Mouse (Mus musculus) stomach, embryonic 15.5 days (tissue): ENCODE results near the gene Mrpl33. TPM values are rescaled to one million over a fixed set of nuclear protein-coding genes. Genes with fewer than 3 reads are reported as not detected.
A peak's percentile ranks its signal among the peaks of the same experiment; 100 is the strongest.

Experiments
- ATAC-seq: fragments of 200-750 bp; cut with Nextera tagmentation; 2 replicates; pipeline ENCODE4 v1.8.0; 2017; ENCODE audit warnings: low read depth, moderate number of reproducible peaks, moderate TSS enrichment; ENCODE audit not compliant: insufficient read depth, low FRiP score
- H3K27ac ChIP-seq: fragments of 300-500 bp; sonication (generic); 2 replicates; pipeline ENCODE4 v1.5.1; 2015; ENCODE audit warnings: mild to moderate bottlenecking, inconsistent platforms
- H3K27me3 ChIP-seq: fragments of 300-500 bp; sonication (generic); replicated peaks from 2 replicates; pipeline ENCODE4 v1.6.1; 2015; ENCODE audit warnings: inconsistent platforms
- H3K36me3 ChIP-seq: fragments of 300-500 bp; sonication (generic); 2 replicates; pipeline ENCODE4 v1.6.1; 2015; ENCODE audit warnings: inconsistent platforms
- H3K4me1 ChIP-seq: fragments of 300-500 bp; sonication (generic); 2 replicates; pipeline ENCODE4 v1.6.1; 2015; ENCODE audit warnings: inconsistent platforms
- H3K4me2 ChIP-seq: fragments of 300-500 bp; sonication (generic); 2 replicates; pipeline ENCODE4 v1.6.1; 2015; ENCODE audit warnings: mild to moderate bottlenecking, inconsistent platforms
- H3K4me3 ChIP-seq: fragments of 300-500 bp; sonication (generic); replicated peaks from 2 replicates; pipeline ENCODE4 v1.5.1; 2015; ENCODE audit warnings: inconsistent platforms
- H3K9ac ChIP-seq: fragments of 300-500 bp; sonication (generic); 2 replicates; pipeline ENCODE4 v1.6.1; 2015; ENCODE audit warnings: inconsistent platforms
- H3K9me3 ChIP-seq: fragments of 300-500 bp; sonication (generic); 2 replicates; pipeline ENCODE4 v1.6.1; 2016; ENCODE audit warnings: inconsistent platforms
- WGBS: fragments of 180-500 bp; shearing (Covaris S2); methylation state at CpG from one replicate; pipeline ENCODE4 v1.1.7; 2015; 5-methylcytosine and 5-hydroxymethylcytosine counted together
- polyA plus RNA-seq: library from polyadenylated mRNA; unstranded; fragments of >200 nt; fragmentation: Nextera tagmentation; extraction: Ambion mirVana; gene quantifications from 2 replicates; pipeline ENCODE4 v1.2.1, GENCODE M21; 2015

The Mrpl33 gene
- polyA plus RNA-seq, 1 experiment from 2014 or later, result 347 TPM

DNA sequence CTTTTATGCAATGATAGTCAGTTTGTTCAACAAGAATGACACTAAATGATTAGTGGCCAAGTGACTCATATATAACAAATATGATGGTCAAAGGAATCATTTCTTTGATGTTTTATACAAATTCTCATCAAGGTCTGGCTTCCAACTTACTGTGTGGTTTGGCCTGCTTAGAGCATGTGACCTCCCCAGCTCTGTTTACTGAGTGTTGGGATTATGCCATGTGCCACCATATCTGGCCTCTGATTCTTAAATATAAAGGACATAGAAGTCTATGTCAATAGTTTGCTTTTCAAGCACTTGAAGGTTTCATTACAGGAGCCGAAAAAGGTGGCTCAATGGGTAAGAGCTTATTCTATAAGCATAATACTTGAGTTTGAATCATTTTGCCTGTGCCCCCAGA is 85.6 kb downstream of the Mrpl33 start:
- Histone ChIP-seq H3K4me1 (no peaks in the 10 kb centered on the region), H3K36me3 (no peaks in the 10 kb centered on the region), H3K4me2 (no peak overlapping the region), H3K9me3 (no peaks in the 10 kb centered on the region), H3K4me3 (no peak overlapping the region), H3K27me3 (no peaks in the 10 kb centered on the region), H3K27ac (no peak overlapping the region), H3K9ac (no peak overlapping the region)
- WGBS, result 75% methylated on average over 1 of the region's 1 CpGs
- ATAC-seq, result no peak

DNA sequence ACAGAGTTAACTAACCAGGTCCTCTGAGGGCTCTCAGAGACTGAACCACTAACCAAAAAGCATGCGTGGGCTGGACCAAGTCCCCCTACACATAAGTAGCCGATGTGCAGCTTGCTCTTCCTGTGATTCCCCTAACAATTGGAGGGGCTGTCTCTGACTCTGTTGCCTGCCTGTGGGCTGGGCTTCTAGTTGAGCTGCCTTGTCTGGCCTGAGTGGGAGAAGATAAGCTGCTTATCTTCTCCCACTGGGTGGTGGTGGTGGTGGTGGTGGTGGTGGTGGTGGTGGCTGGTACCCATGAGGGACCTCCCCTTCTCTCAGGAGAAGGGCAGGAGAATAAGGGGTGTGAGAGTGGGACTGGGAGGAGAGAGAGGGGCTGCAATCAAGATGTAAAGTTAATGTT is 89.3 kb downstream of the Mrpl33 start:
- Histone ChIP-seq H3K4me2 (no peak overlapping the region), H3K9me3 (no peaks in the 10 kb centered on the region), H3K4me3 (no peak overlapping the region)

DNA sequence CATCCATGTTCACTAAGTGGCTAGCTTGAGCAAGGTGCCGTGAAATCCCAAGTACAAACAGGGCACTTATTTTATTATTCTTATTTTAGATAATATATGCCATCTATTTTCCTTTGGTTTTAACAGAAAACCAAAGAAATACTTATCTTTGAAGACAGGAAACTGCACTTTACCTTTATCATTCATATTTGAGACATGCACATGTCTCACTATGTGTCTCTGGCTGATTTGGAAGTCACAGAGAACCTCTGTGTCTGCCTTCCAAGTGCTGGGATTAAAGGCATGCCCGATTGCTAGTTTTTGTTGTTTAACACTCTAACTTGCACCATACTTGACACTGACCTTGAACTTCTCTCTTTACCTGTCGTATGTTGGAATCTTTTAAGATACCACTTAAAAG is 91.2 kb downstream of the Mrpl33 start:
- WGBS, result 84% methylated on average over 3 of the region's 3 CpGs
- ATAC-seq, result no peak
- Histone ChIP-seq H3K27ac (no peak overlapping the region), H3K36me3 (no peaks in the 10 kb centered on the region), H3K4me3 (no peak overlapping the region), H3K4me1 (no peaks in the 10 kb centered on the region), H3K9me3 (no peaks in the 10 kb centered on the region), H3K4me2 (no peak overlapping the region), H3K27me3 (no peaks in the 10 kb centered on the region), H3K9ac (no peak overlapping the region)

More for the DNA sequence above, 89.3 kb downstream of the Mrpl33 start:
- Histone ChIP-seq H3K27ac (no peak overlapping the region), H3K36me3 (no peaks in the 10 kb centered on the region), H3K9ac (no peak overlapping the region), H3K27me3 (no peaks in the 10 kb centered on the region), H3K4me1 (no peaks in the 10 kb centered on the region)
- 51% methylated on average over 2 of the region's 2 CpGs for WGBS
- peak; percentile 66 for ATAC-seq

DNA sequence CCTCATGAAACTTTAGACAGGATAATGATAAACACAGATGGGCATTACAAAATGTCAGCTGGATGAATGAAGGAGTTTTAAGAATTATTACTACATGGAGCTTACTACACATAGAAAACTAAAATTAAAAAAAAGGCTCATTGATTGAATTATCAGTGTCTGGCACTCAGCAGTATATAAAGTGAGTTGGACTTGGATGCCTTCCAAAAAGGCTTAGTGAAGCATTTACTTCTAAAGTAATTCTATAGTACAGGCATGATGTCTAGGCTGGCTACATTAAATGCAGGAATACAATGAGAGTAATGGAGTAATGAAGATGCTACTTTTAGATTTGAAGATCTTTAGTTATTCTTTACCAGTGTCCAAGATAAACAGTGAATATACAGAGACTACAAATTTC is 96.5 kb downstream of the Mrpl33 start:
- Histone ChIP-seq H3K9ac (no peak overlapping the region), H3K4me1 (peaks cover 4% of the 10 kb centered on the region; the same call in 1 of the 2 replicates), H3K27ac (no peak overlapping the region), H3K4me3 (no peak overlapping the region), H3K4me2 (no peak overlapping the region), H3K27me3 (no peaks in the 10 kb centered on the region), H3K36me3 (no peaks in the 10 kb centered on the region), H3K9me3 (no peaks in the 10 kb centered on the region)
- ATAC-seq, result no peak

DNA sequence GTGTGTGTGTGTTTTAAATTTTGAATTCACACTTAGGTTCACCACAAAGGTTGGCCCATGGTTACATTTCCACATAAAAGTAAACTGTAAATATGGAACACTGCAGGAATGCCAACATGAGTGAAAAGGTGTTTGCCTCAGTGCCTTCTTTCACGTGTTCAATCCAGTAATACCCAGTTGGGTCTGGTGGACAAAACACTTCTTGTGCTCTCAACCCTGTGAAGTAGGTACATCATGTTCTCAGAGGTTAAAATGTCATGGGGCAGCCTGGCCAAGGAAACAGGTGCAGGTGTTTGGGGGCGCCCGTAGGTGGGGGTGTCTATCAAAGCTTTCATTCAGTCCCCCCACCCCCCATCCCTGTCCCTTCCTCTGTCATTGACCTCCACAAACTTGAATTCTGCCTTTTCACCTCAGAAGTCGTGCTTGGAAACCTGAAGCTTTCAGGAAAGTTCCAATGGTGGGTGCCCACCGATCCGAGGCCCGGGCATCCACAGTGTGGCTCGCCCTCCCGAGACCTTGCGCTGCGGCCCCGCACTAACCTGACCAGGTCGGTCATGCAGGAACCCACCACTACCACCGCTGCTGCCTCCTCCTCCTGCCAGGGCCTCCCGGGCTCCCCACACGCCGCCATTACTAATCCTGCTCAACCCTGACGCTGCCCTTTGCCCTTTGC is 100.4 kb downstream of the Mrpl33 start, which contains the start of gene Rbks:
TSS of gene Rbks (minus strand) at position 657 of the 673 bp plus-strand sequence.
- 7% methylated on average over 18 of the region's 18 CpGs for WGBS
- ATAC-seq, result no peak
- H3K4me3 ChIP-seq, result peak within 1 kb of the TSS; percentile 90

DNA sequence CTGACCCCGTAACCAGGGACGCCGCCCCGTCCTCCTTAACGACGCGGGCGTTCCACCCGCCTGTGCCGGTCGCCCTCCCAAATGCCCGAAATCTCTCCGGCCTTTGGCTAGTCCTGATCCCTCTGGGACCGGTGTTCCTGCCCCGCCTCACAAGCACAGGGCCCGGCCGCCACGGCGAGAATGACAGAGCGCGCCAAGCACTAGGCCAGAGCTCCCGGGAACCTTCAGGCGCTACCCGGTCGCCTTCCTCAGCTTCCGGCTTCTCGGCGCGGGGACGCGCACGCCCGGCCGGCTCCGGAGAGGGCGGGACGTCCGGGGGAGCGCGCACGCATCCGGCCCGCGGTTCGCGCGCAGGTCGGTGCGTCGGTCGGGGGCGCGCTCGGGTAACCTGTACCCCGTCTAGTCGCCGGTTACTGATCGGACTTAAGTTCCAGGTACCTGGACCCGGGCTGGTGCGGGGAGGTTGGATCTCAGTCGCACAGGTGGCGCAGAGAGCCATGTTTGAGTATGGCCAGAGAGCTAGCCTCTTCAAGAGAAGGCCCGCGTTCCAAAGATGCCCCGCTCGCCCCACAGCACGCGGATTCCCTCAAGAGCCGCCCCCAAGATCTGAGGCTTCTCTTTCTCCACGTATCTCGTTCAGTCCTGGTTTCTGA is 101.0 kb downstream of the Mrpl33 start, which contains the start of gene Babam2:
TSS of gene Babam2 (plus strand) at position 41 of the 653 bp plus-strand sequence.
- Histone ChIP-seq H3K4me2 (peak within 1 kb of the TSS; percentile 79), H3K9ac (peak within 1 kb of the TSS; percentile 86), H3K4me1 (peaks cover 4% of the 10 kb centered on the region; the same call in 1 of the 2 replicates), H3K27me3 (no peaks in the 10 kb centered on the region), H3K27ac (peak within 1 kb of the TSS; percentile 97), H3K9me3 (no peaks in the 10 kb centered on the region), H3K4me3 (peak within 1 kb of the TSS; percentile 90), H3K36me3 (no peaks in the 10 kb centered on the region)
- under 1% methylated on average over 71 of the region's 71 CpGs for WGBS
- ATAC-seq, result peak; percentile 92

More for the DNA sequence above, 100.4 kb downstream of the Mrpl33 start, which contains the start of gene Rbks:
- Histone ChIP-seq H3K4me1 (peaks cover 4% of the 10 kb centered on the region; the same call in 1 of the 2 replicates), H3K9me3 (no peaks in the 10 kb centered on the region), H3K9ac (peak within 1 kb of the TSS; percentile 86), H3K36me3 (no peaks in the 10 kb centered on the region), H3K27ac (peak within 1 kb of the TSS; percentile 97), H3K27me3 (no peaks in the 10 kb centered on the region), H3K4me2 (peak within 1 kb of the TSS; percentile 79)

DNA sequence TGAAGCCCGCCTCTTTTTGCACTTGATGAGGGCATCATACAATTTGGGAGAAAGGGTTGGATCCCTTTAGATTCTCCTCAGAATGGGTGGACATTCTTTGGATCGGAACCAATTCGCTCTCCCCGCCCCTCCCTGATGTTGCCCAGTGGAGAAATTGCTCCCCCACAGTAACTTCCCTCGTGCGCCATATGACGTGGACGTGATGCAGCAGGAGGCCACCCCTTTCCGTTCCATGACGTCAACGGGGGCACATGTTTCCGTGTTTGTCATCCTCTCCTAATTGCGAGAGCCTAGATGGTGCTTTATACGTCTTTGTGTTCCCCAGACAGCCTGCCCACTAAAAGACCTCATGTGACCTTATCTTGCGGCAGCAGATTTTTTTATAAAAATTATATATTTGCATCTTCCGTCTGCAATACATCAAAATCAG is 101.6 kb downstream of the Mrpl33 start:
- Histone ChIP-seq H3K9ac (peak overlapping the region; percentile 86; the same call in 1 of the 2 replicates), H3K36me3 (0 out of 2 replicates have a peak, but pooled peaks cover 3% of the 10 kb centered on the region), H3K4me1 (peaks cover 4% of the 10 kb centered on the region; the same call in 1 of the 2 replicates), H3K27ac (peak overlapping the region; percentile 97), H3K4me2 (peak overlapping the region; percentile 79), H3K27me3 (no peaks in the 10 kb centered on the region), H3K4me3 (peak overlapping the region; percentile 90), H3K9me3 (no peaks in the 10 kb centered on the region)
- ATAC-seq, result peak; percentile 74
- 2% methylated on average over 16 of the region's 16 CpGs for WGBS

DNA sequence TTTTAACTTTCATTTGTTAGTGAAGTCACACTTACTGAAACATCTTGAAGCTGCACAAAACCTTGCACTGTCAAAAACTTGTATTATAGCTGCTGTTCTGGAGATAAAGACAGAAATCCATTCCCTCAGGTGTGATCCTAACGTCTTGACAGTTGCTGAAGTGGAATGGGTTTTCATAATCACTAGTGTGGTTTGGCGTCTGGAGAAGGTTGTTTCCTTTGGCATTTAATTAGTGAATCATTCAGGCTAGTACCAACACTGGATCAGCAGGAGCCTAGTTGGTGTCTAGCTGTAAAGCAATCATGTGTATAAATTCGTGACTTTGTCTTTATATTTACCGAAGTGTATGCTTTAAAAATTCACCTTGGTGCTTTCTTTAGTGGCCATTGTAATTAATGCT is 102.2 kb downstream of the Mrpl33 start:
- Histone ChIP-seq H3K4me2 (peak overlapping the region; percentile 79; the same call in 1 of the 2 replicates), H3K4me3 (no peak overlapping the region), H3K27me3 (no peaks in the 10 kb centered on the region), H3K9me3 (no peaks in the 10 kb centered on the region), H3K9ac (no peak overlapping the region), H3K27ac (peak overlapping the region; percentile 26), H3K36me3 (0 out of 2 replicates have a peak, but pooled peaks cover 3% of the 10 kb centered on the region), H3K4me1 (peaks cover 4% of the 10 kb centered on the region; the same call in 1 of the 2 replicates)
- WGBS, result 56% methylated on average over 4 of the region's 4 CpGs
- ATAC-seq, result no peak

DNA sequence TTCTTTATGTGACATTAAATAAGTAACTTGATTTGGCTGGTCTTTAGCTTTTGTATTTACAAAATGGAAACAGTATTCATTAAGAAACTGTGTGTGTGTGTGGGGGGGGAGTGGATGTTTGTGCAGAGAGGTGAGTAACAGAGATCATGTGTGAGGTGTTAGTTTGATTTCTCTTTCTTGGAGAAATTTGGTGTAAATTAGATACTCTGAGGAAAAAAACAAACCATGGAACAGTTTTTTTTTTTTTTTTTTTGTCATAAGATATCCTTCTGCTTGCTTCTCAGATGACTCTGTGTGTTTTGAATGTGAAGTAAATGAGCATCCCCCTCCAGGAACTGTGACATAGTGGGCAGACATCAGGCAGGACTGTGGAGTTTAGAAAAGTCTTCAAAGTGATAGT is 102.7 kb downstream of the Mrpl33 start:
- Histone ChIP-seq H3K4me1 (peaks cover 4% of the 10 kb centered on the region; the same call in 1 of the 2 replicates), H3K27me3 (no peaks in the 10 kb centered on the region), H3K36me3 (0 out of 2 replicates have a peak, but pooled peaks cover 3% of the 10 kb centered on the region), H3K27ac (peak overlapping the region; percentile 26; the same call in 1 of the 2 replicates), H3K9me3 (no peaks in the 10 kb centered on the region), H3K4me3 (no peak overlapping the region), H3K9ac (no peak overlapping the region), H3K4me2 (no peak overlapping the region)
- no peak for ATAC-seq

DNA sequence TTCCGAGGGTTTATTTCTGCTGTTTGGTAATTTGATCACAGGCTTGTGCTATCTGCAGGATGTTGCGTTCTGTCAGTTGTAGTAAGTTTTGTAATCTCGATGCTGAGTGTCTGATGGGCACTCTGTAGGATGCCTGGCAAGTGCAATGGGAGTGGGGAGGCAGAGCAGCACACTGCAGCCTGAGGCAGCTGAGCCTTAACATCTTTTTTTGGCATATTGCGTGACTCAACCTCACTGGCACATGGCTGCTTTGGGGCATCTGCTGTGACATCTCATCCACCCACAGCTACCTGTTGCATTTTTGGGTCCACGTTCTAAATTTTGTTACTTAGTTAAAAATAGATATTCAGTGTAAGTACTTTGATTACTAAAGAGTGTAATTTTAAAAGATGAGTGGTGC is 108.2 kb downstream of the Mrpl33 start:
- Histone ChIP-seq H3K4me2 (no peak overlapping the region), H3K27me3 (no peaks in the 10 kb centered on the region), H3K9me3 (no peaks in the 10 kb centered on the region), H3K4me3 (no peak overlapping the region), H3K9ac (no peak overlapping the region), H3K36me3 (0 out of 2 replicates have a peak, but pooled peaks cover 3% of the 10 kb centered on the region), H3K4me1 (no peaks in the 10 kb centered on the region), H3K27ac (no peak overlapping the region)
- WGBS, result 80% methylated on average over 5 of the region's 5 CpGs
- ATAC-seq, result no peak

DNA sequence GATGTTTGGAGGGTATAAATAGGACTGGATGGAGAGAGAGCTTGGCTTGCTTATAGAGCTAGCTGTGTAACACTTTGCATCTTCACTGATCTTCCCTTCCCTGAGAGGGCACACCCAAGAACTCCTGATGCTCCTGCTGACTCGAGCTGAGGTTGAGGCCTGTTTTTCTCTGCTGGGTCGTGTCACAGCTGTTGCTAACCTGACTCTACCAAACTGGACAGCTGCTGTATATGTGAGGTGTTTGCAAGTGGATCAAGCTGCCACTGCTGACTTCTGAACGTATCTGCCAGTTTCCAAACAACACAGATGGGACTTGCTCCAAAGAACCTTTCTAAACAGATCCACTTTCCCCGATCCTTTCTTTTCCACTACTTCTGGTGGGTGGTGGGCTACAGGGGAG is 110.1 kb downstream of the Mrpl33 start:
- H3K4me3 ChIP-seq, result no peak overlapping the region
- no peak overlapping the region for H3K4me2 ChIP-seq
- no peak for ATAC-seq
- WGBS, result 74% methylated on average over 4 of the region's 4 CpGs
- H3K9me3 ChIP-seq, result no peaks in the 10 kb centered on the region
- H3K9ac ChIP-seq, result no peak overlapping the region
- no peak overlapping the region for H3K27ac ChIP-seq
- H3K27me3 ChIP-seq, result no peaks in the 10 kb centered on the region
- H3K36me3 ChIP-seq, result 0 out of 2 replicates have a peak, but pooled peaks cover 3% of the 10 kb centered on the region
- no peaks in the 10 kb centered on the region for H3K4me1 ChIP-seq

DNA sequence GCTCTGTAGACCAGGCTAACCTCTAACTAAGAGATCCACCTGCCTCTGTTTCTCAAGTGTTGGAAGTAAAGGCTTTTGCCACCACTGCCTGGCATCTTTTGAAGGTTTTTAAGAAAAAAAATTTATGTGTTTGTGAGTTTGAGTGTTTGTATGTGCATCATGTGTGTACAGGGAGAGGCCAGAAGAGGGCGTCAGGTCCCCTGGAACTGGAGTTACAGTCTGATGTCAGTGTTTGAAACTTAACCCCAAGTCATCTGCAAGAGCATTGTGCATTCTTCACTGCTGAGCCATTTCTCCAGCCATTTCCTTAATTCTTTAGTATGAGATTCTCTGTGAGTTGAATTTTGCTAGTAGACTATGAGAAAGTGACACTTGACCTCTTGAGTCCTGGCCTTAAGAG is 112.7 kb downstream of the Mrpl33 start:
- H3K4me2 ChIP-seq, result no peak overlapping the region
- no peak for ATAC-seq
- no peaks in the 10 kb centered on the region for H3K9me3 ChIP-seq
- no peaks in the 10 kb centered on the region; the same call in 1 of the 2 replicates for H3K4me1 ChIP-seq
- no peaks in the 10 kb centered on the region for H3K36me3 ChIP-seq
- WGBS, result 79% methylated on average over 1 of the region's 1 CpGs
- H3K9ac ChIP-seq, result no peak overlapping the region
- no peak overlapping the region for H3K27ac ChIP-seq
- no peak overlapping the region for H3K4me3 ChIP-seq
- H3K27me3 ChIP-seq, result no peaks in the 10 kb centered on the region
